Mouse (Mus musculus) gastrocnemius, postnatal 36 days (tissue): ENCODE data around the gene Camta1. TPM values are rescaled to one million over a fixed set of nuclear protein-coding genes. Genes with fewer than 3 reads are reported as not detected.

ENCODE experiments used
- DNase-seq, 2 experiments: peaks; one replicate each; pipeline ENCODE4 v3.0.0; 2022
- intact Hi-C: fragments of 180-260 bp; cut with DNase I; formaldehyde crosslinking; loops from one replicate; pipeline ENCODE4 v1.15.1; 2025
- total RNA-seq, 2 experiments: library from RNA; stranded (reverse); gene quantifications; 2 replicates each; pipeline ENCODE4 v1.2.3; 2021

Camta1 gene
- total RNA-seq, 2 experiments from 2014 or later: 93.4 to 109 TPM

GRCm38 (mm10) chr4:151634771-151635170 is 226.9 kb downstream of the Camta1 start:
- intact Hi-C loops: loop anchor here (10.0 kb wide), 1 partner anchor 480 kb away; no protein-coding TSS in a partner anchor
- DNase-seq: peak in 1 of 2 experiments; percentile 13

DNA sequence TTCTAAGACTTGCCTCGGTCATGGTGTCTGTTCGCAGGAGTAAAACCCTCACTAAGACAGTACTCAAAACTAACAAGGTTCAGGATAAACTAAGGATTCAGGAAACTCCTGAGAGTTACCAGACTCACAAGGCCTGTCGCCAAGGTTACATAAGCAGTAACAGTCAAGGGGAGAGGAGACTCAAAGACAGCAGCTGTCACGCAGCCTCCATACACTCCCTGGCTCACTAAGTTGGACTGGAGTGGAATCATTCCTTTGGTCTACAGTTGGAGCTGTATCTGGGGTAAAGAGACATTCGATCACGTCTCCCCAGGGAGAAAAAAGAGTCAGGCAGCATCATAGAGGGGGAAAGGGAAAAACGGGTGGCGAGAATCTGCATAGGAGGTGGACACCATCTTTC is 227.9 kb downstream of the Camta1 start:
- intact Hi-C loops: loop anchor here (10.0 kb wide), 1 partner anchor 479 kb away; no protein-coding TSS in a partner anchor
- no peak for DNase-seq

DNA sequence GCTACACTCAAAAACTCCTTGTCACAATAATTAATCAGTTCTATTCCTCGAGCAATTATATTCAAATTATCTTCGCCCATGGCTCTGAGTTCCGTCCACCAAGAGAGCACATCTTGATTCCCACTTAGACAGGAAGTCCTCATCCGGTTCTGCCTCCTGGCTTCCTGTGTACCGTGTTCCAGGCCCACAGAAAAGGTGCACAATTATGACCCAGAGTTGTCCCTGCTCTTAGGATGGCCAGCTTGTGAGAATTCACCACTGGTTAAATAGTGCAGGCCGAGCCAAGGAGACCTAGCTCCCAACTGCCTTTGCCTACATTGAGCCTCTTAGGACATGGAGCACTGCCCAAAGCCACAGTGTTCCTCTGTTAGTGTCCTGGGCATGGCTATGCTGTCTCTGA is 229.4 kb downstream of the Camta1 start:
- intact Hi-C loops: loop anchor here (10.0 kb wide), 1 partner anchor 478 kb away; no protein-coding TSS in a partner anchor
- no peak for DNase-seq

- no peak for DNase-seq
- intact Hi-C loops: loop anchor here (10.0 kb wide), 1 partner anchor 476 kb away; no protein-coding TSS in a partner anchor
Observed at GRCm38 (mm10) chr4:151630664-151631063, 231.0 kb downstream of the Camta1 start.

- DNase-seq: no peak
- intact Hi-C loops: loop anchor here (10.0 kb wide), 1 partner anchor 475 kb away; no protein-coding TSS in a partner anchor
Observed at GRCm38 (mm10) chr4:151630231-151630630, 231.4 kb downstream of the Camta1 start.

GRCm38 (mm10) chr4:151619541-151620016 is 242.1 kb downstream of the Camta1 start:
- DNase-seq: no peak
- intact Hi-C loops: no loop called here

DNA sequence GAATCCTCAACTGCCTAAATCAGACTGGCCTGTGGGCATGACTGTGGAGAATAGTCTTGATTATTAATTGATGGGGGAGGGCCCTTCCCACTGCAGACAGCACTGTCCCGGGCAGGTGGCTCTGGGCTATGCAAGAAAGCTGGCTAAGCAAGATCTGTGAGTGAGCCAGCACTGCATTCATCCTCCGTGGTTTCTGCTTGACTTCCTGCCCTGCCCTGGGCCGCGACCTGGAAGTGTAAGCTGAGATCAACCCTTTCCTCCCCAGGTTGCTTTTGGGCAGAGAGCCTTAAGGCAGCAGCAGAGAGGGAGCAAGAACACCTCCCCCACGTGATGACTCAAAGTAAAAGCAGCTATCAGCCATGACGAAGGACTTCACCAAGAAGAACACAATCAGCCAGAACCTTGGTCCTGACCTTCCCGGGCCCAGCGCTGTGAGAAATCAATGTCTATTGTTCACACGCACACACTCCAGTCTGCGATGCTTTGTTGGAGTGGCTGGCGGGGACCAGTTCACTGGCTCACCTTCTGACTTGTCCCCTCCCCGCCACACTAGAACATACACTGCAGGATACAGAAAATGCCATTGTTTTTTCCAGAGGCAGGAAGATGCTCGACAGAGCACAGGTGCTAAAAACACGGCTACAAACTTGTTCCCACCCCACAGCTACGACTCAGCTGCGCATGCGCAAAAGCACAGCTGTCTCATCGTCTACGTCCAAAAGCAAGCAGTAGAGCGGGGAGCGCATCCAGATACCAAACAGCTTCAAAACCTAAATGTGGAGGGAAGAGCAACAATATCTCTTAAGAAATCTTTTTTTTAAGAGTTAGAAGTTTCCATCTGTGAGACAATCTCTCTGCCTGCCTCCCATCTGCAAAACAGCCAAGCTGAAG is 243.0 kb downstream of the Camta1 start:
- intact Hi-C loops: no loop called here
- no peak for DNase-seq

DNA sequence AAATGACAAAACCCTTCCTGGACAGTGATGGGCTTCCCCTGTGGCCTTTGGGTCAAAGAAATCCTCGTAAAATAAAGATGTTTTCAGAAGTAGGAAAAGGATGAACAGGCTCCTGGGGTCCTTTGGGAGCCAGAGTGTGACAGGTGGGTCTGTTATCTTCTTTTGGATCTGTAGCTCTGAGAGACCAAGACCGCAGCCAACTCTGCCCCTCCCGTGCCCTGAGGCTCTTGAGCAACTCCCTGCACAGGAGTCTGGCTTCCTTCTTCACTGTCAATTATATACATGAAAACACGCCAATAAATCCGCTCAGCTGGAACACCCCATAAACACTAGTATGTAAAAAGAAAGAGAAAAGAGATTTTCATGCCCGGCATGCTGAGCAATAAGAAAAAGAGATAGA is 250.1 kb downstream of the Camta1 start:
- intact Hi-C loops: loop anchor here (2.0 kb wide), 1 partner anchor 243 kb away; no protein-coding TSS in a partner anchor
- DNase-seq: no peak

- intact Hi-C loops: loop anchor here (2.0 kb wide), 1 partner anchor 245 kb away; no protein-coding TSS in a partner anchor
- DNase-seq: peak; percentile 45
Observed at GRCm38 (mm10) chr4:151610266-151610665, 251.4 kb downstream of the Camta1 start.

GRCm38 (mm10) chr4:151604907-151605306 is 256.8 kb downstream of the Camta1 start:
- intact Hi-C loops: no loop called here
- peak; percentile 12 to 23 for DNase-seq

DNA sequence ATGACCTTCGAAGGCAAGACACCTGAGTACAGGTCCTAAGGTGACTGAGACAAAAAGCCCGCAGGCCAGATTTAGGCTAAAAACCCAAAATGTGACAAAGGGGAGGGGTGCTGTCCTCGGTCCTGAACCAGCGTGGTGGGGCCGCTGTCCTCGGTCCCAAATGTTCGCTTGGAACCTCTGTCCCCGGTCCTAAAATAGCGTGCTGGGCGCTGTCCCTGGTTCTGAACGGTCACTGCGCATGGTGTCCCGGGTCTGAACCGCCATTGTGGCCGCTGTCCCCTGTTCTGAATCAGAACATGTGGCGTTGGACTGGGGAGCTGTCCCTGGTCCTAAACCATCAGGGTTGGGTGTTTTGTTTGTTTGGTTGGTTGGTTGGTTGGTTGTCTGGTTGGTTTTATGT is 257.2 kb downstream of the Camta1 start:
- intact Hi-C loops: no loop called here
- DNase-seq: peak; percentile 73 to 78

DNA sequence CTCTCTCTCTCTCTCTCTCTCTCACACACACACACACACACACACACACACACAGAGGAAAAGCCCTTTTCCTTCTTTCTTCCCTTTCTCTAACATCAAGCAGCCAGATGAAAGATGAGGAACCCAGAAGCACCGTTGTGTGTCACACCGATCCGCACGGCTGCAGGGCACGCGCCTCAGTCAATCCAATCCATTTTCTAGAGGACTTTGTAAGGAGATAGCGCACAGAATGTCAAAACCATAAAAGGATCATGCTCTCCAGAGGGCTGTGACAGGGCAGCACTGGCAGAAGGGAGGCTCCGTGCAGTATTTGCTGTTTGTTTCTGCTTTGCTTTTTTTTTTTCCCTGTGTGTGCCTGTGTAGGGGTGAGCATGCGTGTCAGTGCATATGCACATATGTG is 258.1 kb downstream of the Camta1 start:
- DNase-seq: no peak
- intact Hi-C loops: no loop called here

DNA sequence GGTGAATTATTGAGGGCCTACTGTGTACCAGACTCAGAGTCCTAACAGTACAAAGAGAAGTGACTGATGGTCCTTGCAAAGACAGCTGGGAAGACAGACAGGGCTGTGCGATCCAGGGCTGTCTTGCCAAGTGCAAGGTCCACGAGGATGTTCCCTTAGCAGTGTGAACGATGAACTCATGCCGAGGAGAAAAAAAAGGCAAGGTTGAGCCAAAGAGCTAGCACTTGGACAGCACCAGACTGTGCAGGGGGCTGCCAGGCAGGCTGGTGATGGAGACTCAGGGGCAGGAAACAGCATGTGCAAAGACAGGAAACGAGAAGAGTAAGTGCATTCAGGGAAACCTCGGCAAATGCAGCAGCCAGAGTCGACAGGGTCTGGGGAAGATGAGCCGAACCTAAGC is 266.6 kb downstream of the Camta1 start:
- no peak for DNase-seq
- intact Hi-C loops: no loop called here

DNA sequence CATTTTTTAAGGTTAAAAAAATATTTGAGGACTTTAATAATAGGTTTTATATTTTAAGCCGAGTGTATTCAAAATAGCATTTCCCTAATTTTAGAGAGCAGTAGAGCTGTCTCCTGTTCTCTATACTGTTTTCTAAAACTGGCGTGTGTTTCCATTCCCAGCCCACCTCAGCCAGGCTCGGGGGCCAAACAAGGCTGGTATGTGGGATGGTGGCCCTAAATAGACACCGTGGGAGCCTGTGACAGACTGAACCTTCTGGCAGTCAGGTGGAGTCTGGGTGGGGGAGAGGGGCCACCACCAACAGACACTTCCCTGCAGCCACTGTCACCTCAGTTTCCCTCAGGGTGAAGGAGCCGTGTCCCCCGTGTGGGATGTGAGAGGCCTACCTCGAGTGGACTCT is 268.6 kb downstream of the Camta1 start:
- DNase-seq: no peak
- intact Hi-C loops: no loop called here

DNA sequence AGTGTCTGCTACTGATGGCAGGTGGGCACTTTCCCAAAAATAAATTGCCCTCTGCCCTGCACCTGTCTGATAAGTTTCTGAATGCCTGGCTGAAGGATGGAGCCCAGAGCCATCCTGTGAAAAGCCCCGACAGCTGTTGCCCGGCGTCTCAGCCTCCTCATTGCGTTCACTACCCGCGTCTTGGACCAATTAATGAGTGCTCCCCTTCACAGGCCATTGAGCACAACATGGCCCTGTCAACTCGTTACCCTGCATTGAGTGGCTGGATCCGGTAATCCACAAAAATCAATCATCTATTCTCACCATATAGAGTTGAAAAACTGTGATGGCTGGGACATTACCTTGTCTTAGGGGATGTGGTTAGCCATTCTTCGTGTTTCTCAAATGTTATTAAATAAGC is 275.6 kb downstream of the Camta1 start:
- intact Hi-C loops: no loop called here
- DNase-seq: no peak

GRCm38 (mm10) chr4:151577961-151578360 is 283.7 kb downstream of the Camta1 start:
- no peak for DNase-seq
- intact Hi-C loops: no loop called here

- DNase-seq: no peak
- intact Hi-C loops: no loop called here
Observed at GRCm38 (mm10) chr4:151576291-151577108, 285.2 kb downstream of the Camta1 start.

GRCm38 (mm10) chr4:151572716-151573115 is 289.0 kb downstream of the Camta1 start:
- DNase-seq: no peak
- intact Hi-C loops: no loop called here

GRCm38 (mm10) chr4:151569586-151569985 is 292.1 kb downstream of the Camta1 start:
- intact Hi-C loops: no loop called here
- no peak for DNase-seq

GRCm38 (mm10) chr4:151568887-151569286 is 292.8 kb downstream of the Camta1 start:
- DNase-seq: no peak

GRCm38 (mm10) chr4:151567105-151567504 is 294.6 kb downstream of the Camta1 start:
- intact Hi-C loops: no loop called here
- DNase-seq: no peak

More at GRCm38 (mm10) chr4:151568887-151569286, 292.8 kb downstream of the Camta1 start:
- intact Hi-C loops: no loop called here
